Mouse (Mus musculus): ENCODE results near the gene Zfp865.
"Not testable (repeated sequence)": the region's sequence is repeated elsewhere in the genome, so short reads cannot be mapped to it uniquely, and the experiment has no call there.

The Zfp865 gene

GRCm38 (mm10) chr7:5015118-5016001 is 4.8 kb upstream of the Zfp865 start, which contains the start of gene Gm44973:
Gene Gm44973 (plus strand): TSS chr7:5015496.
- peak; percentile 93 for DNase-seq (ENCODE audit: low spot score)

GRCm38 (mm10) chr7:5016057-5016456 is 4.1 kb upstream of the Zfp865 start:
- DNase-seq (ENCODE audit: low spot score) = no peak

GRCm38 (mm10) chr7:5016920-5017319 is 3.3 kb upstream of the Zfp865 start:
- no peak for DNase-seq (ENCODE audit: low spot score)

GRCm38 (mm10) chr7:5017352-5017751 is 2.8 kb upstream of the Zfp865 start:
- no peak for DNase-seq (ENCODE audit: low spot score)

GRCm38 (mm10) chr7:5017931-5018330 is 2.2 kb upstream of the Zfp865 start:
- DNase-seq (ENCODE audit: low spot score) = no peak

- DNase-seq (ENCODE audit: low spot score) = not testable (repeated sequence)
Observed at GRCm38 (mm10) chr7:5019576-5019975, 600 bp upstream of the Zfp865 start.

GRCm38 (mm10) chr7:5020685-5021084 is 509 bp downstream of the Zfp865 start:
- no peak for DNase-seq (ENCODE audit: low spot score)

- no peak for DNase-seq (ENCODE audit: low spot score)
Observed at GRCm38 (mm10) chr7:5021197-5021596, 1.0 kb downstream of the Zfp865 start.

GRCm38 (mm10) chr7:5029543-5029942 is 9.4 kb downstream of the Zfp865 start:
- DNase-seq (ENCODE audit: low spot score) = no peak

- DNase-seq (ENCODE audit: low spot score) = no peak
Observed at GRCm38 (mm10) chr7:5029946-5030345, 9.8 kb downstream of the Zfp865 start.

GRCm38 (mm10) chr7:5030554-5031275 is 10.5 kb downstream of the Zfp865 start:
- no peak for DNase-seq (ENCODE audit: low spot score)

- no peak for DNase-seq (ENCODE audit: low spot score)
Observed at GRCm38 (mm10) chr7:5031496-5031895, 11.3 kb downstream of the Zfp865 start.

- DNase-seq (ENCODE audit: low spot score) = no peak
Observed at GRCm38 (mm10) chr7:5033818-5034217, 13.6 kb downstream of the Zfp865 start, which contains the start of gene 4632433K11Rik. Gene 4632433K11Rik (plus strand): TSS chr7:5034118.

- DNase-seq (ENCODE audit: low spot score) = no peak
Observed at GRCm38 (mm10) chr7:5035628-5036027, 15.5 kb downstream of the Zfp865 start.

GRCm38 (mm10) chr7:5036136-5036535 is 16.0 kb downstream of the Zfp865 start:
- DNase-seq (ENCODE audit: low spot score) = no peak

- no peak for DNase-seq (ENCODE audit: low spot score)
Observed at GRCm38 (mm10) chr7:5037026-5037425, 16.9 kb downstream of the Zfp865 start.

- DNase-seq (ENCODE audit: low spot score) = no peak
Observed at GRCm38 (mm10) chr7:5037467-5037866, 17.3 kb downstream of the Zfp865 start.

- DNase-seq (ENCODE audit: low spot score) = peak; percentile 88
Observed at GRCm38 (mm10) chr7:5038109-5038732, 18.0 kb downstream of the Zfp865 start, which contains the start of gene Zfp784. Gene Zfp784 (minus strand): TSS chr7:5038446.

- no peak for DNase-seq (ENCODE audit: low spot score)
Observed at GRCm38 (mm10) chr7:5038940-5039339, 18.8 kb downstream of the Zfp865 start.

GRCm38 (mm10) chr7:5044981-5045380 is 24.8 kb downstream of the Zfp865 start:
- no peak for DNase-seq (ENCODE audit: low spot score)

- DNase-seq (ENCODE audit: low spot score) = no peak
Observed at GRCm38 (mm10) chr7:5046112-5046511, 25.9 kb downstream of the Zfp865 start.

GRCm38 (mm10) chr7:5047313-5047712 is 27.1 kb downstream of the Zfp865 start:
- no peak for DNase-seq (ENCODE audit: low spot score)
